Mouse (Mus musculus) lung, embryonic 14.5 days (tissue): ENCODE measurements around the gene Atic. TPM values are rescaled to one million over a fixed set of nuclear protein-coding genes. Genes with fewer than 3 reads are reported as not detected.

Experiments
- ATAC-seq: fragments of 200-750 bp; cut with Nextera tagmentation; 2 replicates; pipeline ENCODE4 v1.8.0; 2017; ENCODE audit warnings: mild to moderate bottlenecking, moderate TSS enrichment, moderate library complexity; ENCODE audit not compliant: insufficient read depth
- DNase-seq: peaks from one replicate; pipeline ENCODE4 v3.0.0-alpha.2; 2015
- H3K27ac ChIP-seq: fragments of 300-500 bp; sonication (generic); 2 replicates; pipeline ENCODE4 v1.5.1; 2014; ENCODE audit warnings: low read depth, mild to moderate bottlenecking, moderate library complexity
- H3K27me3 ChIP-seq: fragments of 300-500 bp; sonication (generic); 2 replicates; pipeline ENCODE4 v1.6.1; 2014; ENCODE audit warnings: low read length, control low read depth; ENCODE audit not compliant: insufficient read depth
- H3K36me3 ChIP-seq: fragments of 300-500 bp; sonication (generic); 2 replicates; pipeline ENCODE4 v1.6.1; 2014; ENCODE audit warnings: control low read depth; ENCODE audit not compliant: insufficient read depth
- H3K4me1 ChIP-seq: fragments of 300-500 bp; sonication (generic); 2 replicates; pipeline ENCODE4 v1.6.1; 2014; ENCODE audit warnings: antibody characterized with exemption, control low read depth; ENCODE audit not compliant: insufficient read depth
- H3K4me2 ChIP-seq: fragments of 300-500 bp; sonication (generic); 2 replicates; pipeline ENCODE4 v1.6.1; 2014; ENCODE audit warnings: mild to moderate bottlenecking
- H3K4me3 ChIP-seq: fragments of 300-500 bp; sonication (generic); 2 replicates; pipeline ENCODE4 v1.5.1; 2014; ENCODE audit warnings: low read depth, low read length
- H3K9ac ChIP-seq: fragments of 300-500 bp; sonication (generic); 2 replicates; pipeline ENCODE4 v1.6.1; 2014
- H3K9me3 ChIP-seq: fragments of 300-500 bp; sonication (generic); 2 replicates; pipeline ENCODE4 v1.6.1; 2016; ENCODE audit warnings: low read depth, low read length, control low read depth
- CTCF ChIP-seq: IDR thresholded peaks from 2 replicates; pipeline ENCODE4 v1.5.1; 2016; ENCODE audit warnings: antibody characterized with exemption, low read depth
- WGBS: fragments of 180-500 bp; shearing (Covaris S2); extraction: QIAGEN DNeasy Blood & Tissue Kit; methylation state at CpG from one replicate; pipeline ENCODE4 v1.1.7; 2014; 5-methylcytosine and 5-hydroxymethylcytosine counted together
- polyA plus RNA-seq: library from polyadenylated mRNA; unstranded; fragments of >200 nt; fragmentation: Nextera tagmentation; extraction: Ambion mirVana; gene quantifications from 2 replicates; pipeline ENCODE4 v1.2.1, GENCODE M21; 2014

Atic gene
- polyA plus RNA-seq = 69.1 and 71.5 TPM in 2 replicates

GRCm38 (mm10) chr1:71556688-71557612, at the start of gene Atic:
Atic (plus strand) TSS chr1:71557150.
- under 1% methylated on average over 55 of the region's 55 CpGs for WGBS
- peak within 1 kb of the TSS; percentile 74 for H3K4me2 ChIP-seq

GRCm38 (mm10) chr1:71507251-71507650, 49.7 kb upstream of the Atic start:
- DNase-seq = no peak
- no peak for ATAC-seq

More at GRCm38 (mm10) chr1:71556688-71557612, at the start of gene Atic:
- ATAC-seq (peak; percentile 99), DNase-seq (peak; percentile 97)
- Histone ChIP-seq H3K4me3 (peak within 1 kb of the TSS; percentile 65), H3K27me3 (no peaks in the 10 kb centered on the region), H3K27ac (peak within 1 kb of the TSS; percentile 81), H3K9ac (peak within 1 kb of the TSS; percentile 82), H3K4me1 (no peaks in the 10 kb centered on the region; the same call in 1 of the 2 replicates), H3K9me3 (no peaks in the 10 kb centered on the region), H3K36me3 (peaks cover 35% of the 10 kb centered on the region)
- no peak for TF ChIP-seq CTCF

GRCm38 (mm10) chr1:71515041-71515440, 41.9 kb upstream of the Atic start:
- 75% methylated on average over 4 of the region's 4 CpGs for WGBS
- no peak overlapping the region for H3K9ac ChIP-seq

More at GRCm38 (mm10) chr1:71507251-71507650, 49.7 kb upstream of the Atic start:
- no peak for TF ChIP-seq CTCF
- H3K36me3 ChIP-seq = no peaks in the 10 kb centered on the region
- no peaks in the 10 kb centered on the region for H3K9me3 ChIP-seq
- H3K27ac ChIP-seq = no peak overlapping the region
- H3K9ac ChIP-seq = no peak overlapping the region
- WGBS = 25% methylated on average over 9 of the region's 9 CpGs
- H3K27me3 ChIP-seq = no peaks in the 10 kb centered on the region
- no peaks in the 10 kb centered on the region for H3K4me1 ChIP-seq
- H3K4me2 ChIP-seq = no peak overlapping the region
- H3K4me3 ChIP-seq = no peak overlapping the region

GRCm38 (mm10) chr1:71528808-71529648, 27.9 kb upstream of the Atic start:
- Histone ChIP-seq H3K4me2 (no peak overlapping the region), H3K9me3 (no peaks in the 10 kb centered on the region), H3K9ac (no peak overlapping the region), H3K36me3 (no peaks in the 10 kb centered on the region), H3K27ac (no peak overlapping the region), H3K4me1 (no peaks in the 10 kb centered on the region), H3K27me3 (no peaks in the 10 kb centered on the region), H3K4me3 (no peak overlapping the region)
- 78% methylated on average over 18 of the region's 18 CpGs for WGBS
- ATAC-seq (no peak), DNase-seq (no peak)
- no peak for TF ChIP-seq CTCF

More at GRCm38 (mm10) chr1:71515041-71515440, 41.9 kb upstream of the Atic start:
- no peak overlapping the region for H3K27ac ChIP-seq
- no peak for TF ChIP-seq CTCF
- no peak for DNase-seq
- H3K4me1 ChIP-seq = no peaks in the 10 kb centered on the region
- no peaks in the 10 kb centered on the region; the same call in 1 of the 2 replicates for H3K9me3 ChIP-seq
- H3K27me3 ChIP-seq = no peaks in the 10 kb centered on the region
- ATAC-seq = no peak
- no peak overlapping the region for H3K4me3 ChIP-seq
- no peaks in the 10 kb centered on the region for H3K36me3 ChIP-seq
- no peak overlapping the region for H3K4me2 ChIP-seq

GRCm38 (mm10) chr1:71530779-71531178, 26.2 kb upstream of the Atic start:
- no peak for TF ChIP-seq CTCF
- DNase-seq (no peak), ATAC-seq (no peak)

GRCm38 (mm10) chr1:71531653-71532052, 25.3 kb upstream of the Atic start:
- Histone ChIP-seq H3K9ac (no peak overlapping the region), H3K27ac (no peak overlapping the region), H3K4me2 (no peak overlapping the region), H3K27me3 (no peaks in the 10 kb centered on the region), H3K4me1 (no peaks in the 10 kb centered on the region), H3K36me3 (no peaks in the 10 kb centered on the region), H3K9me3 (no peaks in the 10 kb centered on the region), H3K4me3 (no peak overlapping the region)
- peak; percentile 75 for DNase-seq
- TF ChIP-seq CTCF = peak; percentile 73
- WGBS = 20% methylated on average over 7 of the region's 7 CpGs
- ATAC-seq = no peak

More at GRCm38 (mm10) chr1:71530779-71531178, 26.2 kb upstream of the Atic start:
- no peaks in the 10 kb centered on the region for H3K36me3 ChIP-seq
- 66% methylated on average over 2 of the region's 2 CpGs for WGBS
- no peak overlapping the region for H3K4me2 ChIP-seq
- H3K4me3 ChIP-seq = no peak overlapping the region
- H3K4me1 ChIP-seq = no peaks in the 10 kb centered on the region
- H3K9ac ChIP-seq = no peak overlapping the region
- H3K9me3 ChIP-seq = no peaks in the 10 kb centered on the region
- H3K27ac ChIP-seq = no peak overlapping the region
- H3K27me3 ChIP-seq = no peaks in the 10 kb centered on the region

GRCm38 (mm10) chr1:71539641-71540040, 17.3 kb upstream of the Atic start:
- DNase-seq (no peak), ATAC-seq (no peak)
- no peak overlapping the region for H3K27ac ChIP-seq
- H3K27me3 ChIP-seq = no peaks in the 10 kb centered on the region
- H3K4me2 ChIP-seq = no peak overlapping the region
- WGBS = 67% methylated on average over 4 of the region's 4 CpGs
- no peak overlapping the region for H3K9ac ChIP-seq
- H3K4me3 ChIP-seq = no peak overlapping the region
- TF ChIP-seq CTCF = no peak
- no peaks in the 10 kb centered on the region for H3K4me1 ChIP-seq
- H3K36me3 ChIP-seq = no peaks in the 10 kb centered on the region
- H3K9me3 ChIP-seq = no peaks in the 10 kb centered on the region
